Mouse (Mus musculus): ENCODE results near the gene Knstrn. TPM values are rescaled to one million over a fixed set of nuclear protein-coding genes. Genes with fewer than 3 reads are reported as not detected.

The Knstrn gene
- polyA plus RNA-seq, 1 experiment from 2014 or later = 64.4 TPM

DNA sequence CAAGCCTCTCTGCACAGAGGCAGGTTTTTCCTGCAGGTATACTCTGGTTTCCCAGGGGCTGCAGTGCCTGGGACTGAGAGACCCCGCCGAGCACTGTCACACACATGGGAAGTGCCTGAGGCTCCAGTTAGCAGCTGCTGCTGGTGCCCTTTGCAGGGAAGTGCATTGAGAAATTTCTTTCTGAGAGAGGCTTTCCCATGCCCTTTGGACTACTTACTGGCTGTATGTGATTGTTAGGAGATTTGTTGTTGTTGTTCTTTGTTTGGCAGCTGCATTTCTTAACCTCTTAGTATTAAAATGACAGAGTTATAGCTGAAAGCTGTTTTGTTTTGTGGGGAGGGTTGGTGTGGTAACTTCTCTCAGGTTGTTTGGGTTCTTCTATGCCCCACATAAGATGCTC lies 2.9 kb upstream of the Knstrn start:
- peaks cover 3% of the 10 kb centered on the region for H3K27me3 ChIP-seq
- ATAC-seq (no peak), DNase-seq (ENCODE audit: low read depth, low spot score) (no peak)
- POLR2A ChIA-PET = no interaction called here
- CTCF ChIA-PET = no interaction called here
- TF ChIP-seq CTCF (IDR thresholded peaks at IDR 0.05) = no peak
- in situ Hi-C loops (cut with MboI; ENCODE audit: low pct_unique_long_range_greater_than_20kb) = no loop called here

DNA sequence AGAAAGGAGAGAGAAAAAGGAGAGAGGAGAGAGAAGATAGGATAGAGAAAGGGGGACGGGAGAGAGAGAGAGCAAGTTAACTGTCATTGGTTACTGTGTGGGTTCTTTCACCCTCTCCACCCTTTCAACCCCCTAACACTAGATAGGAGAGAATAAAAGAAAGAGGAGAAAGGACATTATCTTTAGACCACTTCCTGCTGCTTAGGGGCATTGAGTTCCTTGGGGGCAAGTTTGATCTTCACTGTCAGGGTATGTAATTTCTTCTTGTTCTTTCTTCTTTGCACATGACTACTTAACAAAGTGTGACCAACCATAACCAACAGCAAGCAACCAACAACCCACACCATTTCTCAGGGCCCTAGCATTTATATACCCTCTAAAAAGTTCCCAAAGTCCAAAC lies 1.1 kb upstream of the Knstrn start:
- ATAC-seq (no peak), DNase-seq (ENCODE audit: low read depth, low spot score) (no peak)
- peaks cover 3% of the 10 kb centered on the region for H3K27me3 ChIP-seq
- ChIA-PET CTCF (no interaction called here), POLR2A (no interaction called here)
- in situ Hi-C loops (cut with MboI; ENCODE audit: low pct_unique_long_range_greater_than_20kb) = no loop called here
- no peak for TF ChIP-seq CTCF (IDR thresholded peaks at IDR 0.05)

- in situ Hi-C loops (cut with MboI; ENCODE audit: low pct_unique_long_range_greater_than_20kb) = no loop called here
- ChIA-PET POLR2A (no interaction called here), CTCF (no interaction called here)
- DNase-seq (ENCODE audit: low read depth, low spot score) (no peak), ATAC-seq (no peak)
- no peak for TF ChIP-seq CTCF (IDR thresholded peaks at IDR 0.05)
- no peaks in the 10 kb centered on the region for H3K27me3 ChIP-seq
These were observed 9.0 kb downstream of the Knstrn start for GRCm38 (mm10) chr2:118822800-118823199.

DNA sequence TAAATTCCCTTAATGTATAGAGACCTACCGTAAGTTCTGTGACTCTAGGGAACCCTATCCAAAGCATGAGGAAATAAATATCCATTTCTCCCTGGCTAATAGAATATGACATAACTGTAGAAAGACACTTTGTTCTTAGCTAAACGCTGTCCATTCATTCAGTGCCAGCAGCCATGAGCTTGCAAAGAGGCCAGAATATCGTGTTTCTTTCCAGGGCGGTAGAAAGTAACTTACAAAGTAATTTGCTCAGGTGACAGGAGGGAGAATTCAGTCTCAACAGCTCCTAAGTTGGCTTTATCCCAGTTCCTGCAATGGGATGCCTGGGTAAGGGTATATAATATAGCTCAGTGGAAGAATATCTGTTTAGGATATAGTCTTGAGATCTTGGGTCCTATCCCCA lies 10.6 kb downstream of the Knstrn start:
- in situ Hi-C loops (cut with MboI; ENCODE audit: low pct_unique_long_range_greater_than_20kb) = no loop called here
- DNase-seq (ENCODE audit: low read depth, low spot score) = no peak
- H3K27me3 ChIP-seq = no peaks in the 10 kb centered on the region
- ChIA-PET CTCF (no interaction called here), POLR2A (no interaction called here)
- no peak for ATAC-seq
- TF ChIP-seq CTCF (IDR thresholded peaks at IDR 0.05) = no peak

- in situ Hi-C loops (cut with MboI; ENCODE audit: low pct_unique_long_range_greater_than_20kb) = no loop called here
- ATAC-seq = no peak
- H3K27me3 ChIP-seq = no peaks in the 10 kb centered on the region
- DNase-seq (ENCODE audit: low read depth, low spot score) = no peak
- ChIA-PET POLR2A (no interaction called here), CTCF (no interaction called here)
- TF ChIP-seq CTCF (IDR thresholded peaks at IDR 0.05) = no peak
These were observed 15.3 kb downstream of the Knstrn start for GRCm38 (mm10) chr2:118829096-118829495.

GRCm38 (mm10) chr2:118834061-118834460 lies 20.3 kb downstream of the Knstrn start:
- ChIA-PET CTCF (interaction anchor here (1.4 kb wide), 1 partner anchor 15 kb away, joined by 3 read pairs; no protein-coding TSS in a partner anchor), POLR2A (no interaction called here)
- DNase-seq (ENCODE audit: low read depth, low spot score) = no peak
- in situ Hi-C loops (cut with MboI; ENCODE audit: low pct_unique_long_range_greater_than_20kb) = no loop called here
- H3K27me3 ChIP-seq = no peaks in the 10 kb centered on the region
- ATAC-seq = no peak
- no peak for TF ChIP-seq CTCF (IDR thresholded peaks at IDR 0.05)

DNA sequence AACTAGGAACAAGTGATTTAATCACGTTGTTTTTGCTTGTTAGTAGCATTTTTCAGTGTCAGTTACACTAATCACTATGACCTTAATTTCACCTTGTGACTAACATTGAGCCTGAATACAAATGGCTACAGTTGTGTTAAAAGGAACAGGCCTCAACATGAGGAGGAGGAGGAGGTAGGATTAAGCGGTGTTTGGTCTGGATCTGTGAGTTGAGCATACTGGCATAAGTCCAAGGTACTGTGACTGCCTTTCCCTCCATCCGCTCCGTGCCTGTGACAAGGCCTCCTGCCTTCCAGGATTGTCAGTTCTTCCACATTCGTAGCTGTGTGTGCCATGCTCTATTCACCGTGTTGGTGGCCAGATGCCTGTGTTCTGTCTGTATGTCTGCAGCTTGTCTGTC lies 21.3 kb downstream of the Knstrn start:
- DNase-seq (ENCODE audit: low read depth, low spot score) = no peak
- in situ Hi-C loops (cut with MboI; ENCODE audit: low pct_unique_long_range_greater_than_20kb) = no loop called here
- ATAC-seq = no peak
- TF ChIP-seq CTCF (IDR thresholded peaks at IDR 0.05) = no peak
- POLR2A ChIA-PET = no interaction called here
- H3K27me3 ChIP-seq = no peaks in the 10 kb centered on the region
- CTCF ChIA-PET = no interaction called here

DNA sequence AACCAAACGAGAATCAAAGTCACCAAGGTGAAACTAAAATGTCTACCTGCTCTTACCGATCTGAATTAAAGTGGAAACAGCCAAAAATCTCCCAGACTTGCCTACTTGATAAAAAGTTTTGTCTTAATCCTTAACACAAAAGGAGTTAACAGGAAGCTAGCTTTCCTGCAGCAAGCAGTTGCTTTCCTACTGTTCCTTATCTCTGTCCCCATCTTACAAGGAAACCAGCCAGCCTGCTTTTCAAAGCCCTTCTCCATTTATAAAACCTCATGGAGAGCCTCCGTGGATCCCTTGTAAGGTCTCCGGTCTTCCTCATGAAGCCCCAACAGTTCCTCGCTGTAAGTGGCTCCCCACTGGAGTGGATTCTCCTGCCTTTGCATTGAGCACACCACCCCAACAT lies 24.5 kb downstream of the Knstrn start:
- ChIA-PET POLR2A (interaction anchor here (0.7 kb wide), 1 partner anchor 13 kb away, joined by 3 read pairs; no protein-coding TSS in a partner anchor), CTCF (no interaction called here)
- in situ Hi-C loops (cut with MboI; ENCODE audit: low pct_unique_long_range_greater_than_20kb) = no loop called here
- ATAC-seq = no peak
- no peaks in the 10 kb centered on the region for H3K27me3 ChIP-seq
- TF ChIP-seq CTCF (IDR thresholded peaks at IDR 0.05) = no peak
- no peak for DNase-seq (ENCODE audit: low read depth, low spot score)

DNA sequence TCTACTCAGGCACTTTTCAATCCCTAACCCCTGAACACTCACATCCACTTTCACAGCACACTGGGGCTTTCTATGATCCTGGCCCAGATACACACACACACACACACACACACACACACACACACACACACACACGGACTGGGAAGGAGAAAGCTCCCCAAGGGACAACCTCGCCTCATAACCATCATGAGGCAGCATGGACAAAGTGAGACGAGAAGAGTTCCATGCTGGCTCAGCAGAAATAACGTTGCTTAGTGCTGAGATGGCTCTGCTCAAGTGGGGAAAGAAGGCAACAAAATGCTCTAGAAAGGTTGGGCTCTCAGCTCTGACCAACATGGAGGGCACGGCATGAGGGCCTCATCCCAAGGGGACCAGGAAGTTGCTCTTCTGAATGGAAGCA lies 27.4 kb downstream of the Knstrn start:
- no peak for TF ChIP-seq CTCF (IDR thresholded peaks at IDR 0.05)
- in situ Hi-C loops (cut with MboI; ENCODE audit: low pct_unique_long_range_greater_than_20kb) = no loop called here
- ATAC-seq (no peak), DNase-seq (ENCODE audit: low read depth, low spot score) (no peak)
- ChIA-PET CTCF (interaction anchor here (1.0 kb wide), 1 partner anchor 15 kb away, joined by 3 read pairs; no protein-coding TSS in a partner anchor), POLR2A (interaction anchor here (0.6 kb wide), 1 partner anchor 21 kb away, joined by 3 read pairs; the partner anchor contains the start of gene Ivd)
- H3K27me3 ChIP-seq = no peaks in the 10 kb centered on the region

GRCm38 (mm10) chr2:118841774-118842173 lies 28.0 kb downstream of the Knstrn start:
- no peak for TF ChIP-seq CTCF (IDR thresholded peaks at IDR 0.05)
- ChIA-PET POLR2A (interaction anchor here (0.6 to 0.8 kb wide), 2 partner anchors 20 to 80 kb away, joined by 3 to 4 read pairs; partner anchors contain the start of gene Ivd), CTCF (interaction anchor here (1.0 kb wide), 1 partner anchor 16 kb away, joined by 3 read pairs; no protein-coding TSS in a partner anchor)
- in situ Hi-C loops (cut with MboI; ENCODE audit: low pct_unique_long_range_greater_than_20kb) = no loop called here
- DNase-seq (ENCODE audit: low read depth, low spot score) (peak; percentile 86), ATAC-seq (peak; percentile 60)
- no peaks in the 10 kb centered on the region for H3K27me3 ChIP-seq

GRCm38 (mm10) chr2:118844427-118844826 lies 30.6 kb downstream of the Knstrn start:
- DNase-seq (ENCODE audit: low read depth, low spot score) = no peak
- H3K27me3 ChIP-seq = no peaks in the 10 kb centered on the region
- ChIA-PET CTCF (interaction anchor here (1.7 kb wide), 1 partner anchor 13 kb away, joined by 6 read pairs; no protein-coding TSS in a partner anchor), POLR2A (no interaction called here)
- in situ Hi-C loops (cut with MboI; ENCODE audit: low pct_unique_long_range_greater_than_20kb) = no loop called here
- no peak for TF ChIP-seq CTCF (IDR thresholded peaks at IDR 0.05)
- no peak for ATAC-seq

- CTCF ChIA-PET = no interaction called here
- POLR2A ChIA-PET = no interaction called here
- no peak for TF ChIP-seq CTCF (IDR thresholded peaks at IDR 0.05)
- H3K27me3 ChIP-seq = no peaks in the 10 kb centered on the region
- in situ Hi-C loops (cut with MboI; ENCODE audit: low pct_unique_long_range_greater_than_20kb) = no loop called here
- DNase-seq (ENCODE audit: low read depth, low spot score) (no peak), ATAC-seq (no peak)
These were observed 32.4 kb downstream of the Knstrn start for GRCm38 (mm10) chr2:118846246-118846645.

Measured in Patski (cell line).